Mouse (Mus musculus) bone marrow macrophage, adult 2 months (primary cell): ENCODE data around the gene Dnm1. TPM values are rescaled to one million over a fixed set of nuclear protein-coding genes. Genes with fewer than 3 reads are reported as not detected.

ENCODE experiments used
- H3K27ac ChIP-seq: 2 replicates; pipeline ENCODE4 v1.5.1; 2012; ENCODE audit warnings: low read depth, low read length; ENCODE audit not compliant: insufficient read depth
- H3K4me1 ChIP-seq: 2 replicates; pipeline ENCODE4 v1.6.1; 2012; ENCODE audit warnings: low read length; ENCODE audit not compliant: control insufficient read depth, insufficient read depth
- H3K4me3 ChIP-seq: 2 replicates; pipeline ENCODE4 v1.5.1; 2012; ENCODE audit warnings: mild to moderate bottlenecking, low read length, moderate library complexity; ENCODE audit not compliant: insufficient read depth
- CTCF ChIP-seq: IDR thresholded peaks from 2 replicates; pipeline ENCODE4 v1.5.1; 2012; ENCODE audit warnings: low read depth, mild to moderate bottlenecking, low read length, moderate library complexity
- POLR2A ChIP-seq: IDR thresholded peaks from 2 replicates; pipeline ENCODE4 v1.6.1; 2012; ENCODE audit warnings: mild to moderate bottlenecking, low read depth, low read length, borderline replicate concordance
- polyA plus RNA-seq: library from polyadenylated mRNA; stranded (reverse); fragments of >200 nt; gene quantifications from 2 replicates; pipeline ENCODE4 v1.2.4, GENCODE M21; 2012; ENCODE audit not compliant: missing spikeins, insufficient read depth, insufficient read length

Dnm1 gene
- polyA plus RNA-seq, 1 experiment: 0.66 TPM

- TF ChIP-seq CTCF: no peak
- no peak for TF ChIP-seq POLR2A
Observed at GRCm38 (mm10) chr2:32382689-32383088, 29.6 kb upstream of the Dnm1 start.

GRCm38 (mm10) chr2:32381775-32382223, 28.7 kb upstream of the Dnm1 start, which contains the start of gene 1110008P14Rik:
Gene 1110008P14Rik, minus strand, starts transcription at chr2:32381938.
- no peak for TF ChIP-seq POLR2A
- TF ChIP-seq CTCF: no peak
- Histone ChIP-seq H3K4me1 (peaks cover 30% of the 10 kb centered on the region), H3K4me3 (peak within 1 kb of the TSS; percentile 95), H3K27ac (no peak within 1 kb of the TSS)

More at GRCm38 (mm10) chr2:32382689-32383088, 29.6 kb upstream of the Dnm1 start:
- Histone ChIP-seq H3K4me1 (peaks cover 34% of the 10 kb centered on the region), H3K4me3 (no peak overlapping the region), H3K27ac (no peak overlapping the region)

- H3K27ac ChIP-seq: no peak overlapping the region
- TF ChIP-seq POLR2A (no peak; the same call in 1 of the 2 replicates), CTCF (no peak)
- H3K4me1 ChIP-seq: peaks cover 30% of the 10 kb centered on the region
- peak overlapping the region; percentile 95 for H3K4me3 ChIP-seq
Observed at GRCm38 (mm10) chr2:32381141-32381774, 28.1 kb upstream of the Dnm1 start.

- H3K4me3 ChIP-seq: no peak overlapping the region
- H3K4me1 ChIP-seq: peaks cover 25% of the 10 kb centered on the region
- TF ChIP-seq POLR2A (no peak), CTCF (no peak)
- no peak overlapping the region for H3K27ac ChIP-seq
Observed at GRCm38 (mm10) chr2:32380001-32380500, 26.9 kb upstream of the Dnm1 start.

- peaks cover 15% of the 10 kb centered on the region for H3K4me1 ChIP-seq
- H3K27ac ChIP-seq: no peak overlapping the region
- TF ChIP-seq CTCF (no peak), POLR2A (no peak)
- H3K4me3 ChIP-seq: no peak overlapping the region
Observed at GRCm38 (mm10) chr2:32376963-32377362, 23.8 kb upstream of the Dnm1 start.

GRCm38 (mm10) chr2:32375317-32375940, 22.3 kb upstream of the Dnm1 start:
- Histone ChIP-seq H3K4me1 (peaks cover 9% of the 10 kb centered on the region), H3K4me3 (no peak overlapping the region), H3K27ac (no peak overlapping the region)
- TF ChIP-seq CTCF (no peak), POLR2A (no peak)

- no peak for TF ChIP-seq POLR2A
- TF ChIP-seq CTCF: no peak
- H3K4me3 ChIP-seq: no peak overlapping the region
- no peaks in the 10 kb centered on the region for H3K4me1 ChIP-seq
- no peak overlapping the region for H3K27ac ChIP-seq
Observed at GRCm38 (mm10) chr2:32374191-32374590, 21.1 kb upstream of the Dnm1 start.

- TF ChIP-seq CTCF: no peak
- TF ChIP-seq POLR2A: no peak
- no peak overlapping the region for H3K4me3 ChIP-seq
- peaks cover 4% of the 10 kb centered on the region; the same call in 1 of the 2 replicates for H3K4me1 ChIP-seq
Observed at GRCm38 (mm10) chr2:32367315-32367714, 14.2 kb upstream of the Dnm1 start.

GRCm38 (mm10) chr2:32364121-32364520, 11.0 kb upstream of the Dnm1 start:
- Histone ChIP-seq H3K27ac (no peak overlapping the region), H3K4me1 (peaks cover 8% of the 10 kb centered on the region), H3K4me3 (peak overlapping the region; percentile 80)
- TF ChIP-seq CTCF (no peak), POLR2A (no peak)

More at GRCm38 (mm10) chr2:32367315-32367714, 14.2 kb upstream of the Dnm1 start:
- no peak overlapping the region for H3K27ac ChIP-seq
